Mouse (Mus musculus): ENCODE results near the gene Grm8.

The Grm8 gene

GRCm38 (mm10) chr6:28135001-28135401 lies at the start of gene Grm8:
Grm8 (minus strand) TSS chr6:28135178.
- in situ Hi-C loops (cut with MboI; ENCODE audit: low pct_unique_long_range_greater_than_20kb in 1 of 2, low sequenced_read_pairs in 2 of 2, unreplicated experiment in 1 of 2): loop anchor here in 1 of 2 experiments (25.0 kb wide), 1 partner anchor 473 kb away; no protein-coding TSS in a partner anchor

DNA sequence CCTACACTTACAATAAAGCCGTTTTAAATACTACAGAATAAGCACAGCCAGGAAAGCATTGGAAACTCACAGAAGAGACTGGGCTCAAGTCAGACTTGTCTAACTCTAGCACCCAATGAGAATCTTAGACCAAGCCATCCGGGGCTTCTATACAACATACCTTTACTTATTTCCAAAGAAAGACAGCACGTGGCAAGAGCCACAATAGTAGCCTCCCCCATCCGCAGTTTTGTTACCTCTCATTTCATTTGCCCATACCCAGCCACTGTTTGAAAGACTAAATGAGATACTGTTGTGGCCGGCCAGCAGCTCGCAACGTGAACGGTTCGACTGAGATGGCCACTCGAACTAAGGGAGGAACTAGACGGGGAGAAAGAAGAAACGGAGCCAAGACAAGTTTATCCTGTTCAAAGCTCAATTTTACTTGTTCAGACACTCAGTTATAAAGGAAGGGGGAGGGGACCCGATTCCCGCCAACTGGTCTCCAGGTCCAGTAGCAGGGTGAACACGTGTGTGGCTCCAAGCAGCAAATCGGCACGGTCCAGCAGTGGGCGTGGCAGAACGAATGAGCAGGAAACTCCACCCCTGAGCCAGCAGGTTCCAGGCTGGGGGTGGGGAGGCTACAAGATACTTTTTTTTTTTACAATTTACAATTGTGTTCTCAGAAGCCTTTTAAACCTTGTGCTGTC lies 35.0 kb upstream of the Grm8 start:
- in situ Hi-C loops (cut with MboI; ENCODE audit: low pct_unique_long_range_greater_than_20kb in 1 of 2, low sequenced_read_pairs in 2 of 2, unreplicated experiment in 1 of 2): no loop called here

GRCm38 (mm10) chr6:28160399-28160798 lies 25.4 kb upstream of the Grm8 start:
- in situ Hi-C loops (cut with MboI; ENCODE audit: low pct_unique_long_range_greater_than_20kb in 1 of 2, low sequenced_read_pairs in 2 of 2, unreplicated experiment in 1 of 2): no loop called here

DNA sequence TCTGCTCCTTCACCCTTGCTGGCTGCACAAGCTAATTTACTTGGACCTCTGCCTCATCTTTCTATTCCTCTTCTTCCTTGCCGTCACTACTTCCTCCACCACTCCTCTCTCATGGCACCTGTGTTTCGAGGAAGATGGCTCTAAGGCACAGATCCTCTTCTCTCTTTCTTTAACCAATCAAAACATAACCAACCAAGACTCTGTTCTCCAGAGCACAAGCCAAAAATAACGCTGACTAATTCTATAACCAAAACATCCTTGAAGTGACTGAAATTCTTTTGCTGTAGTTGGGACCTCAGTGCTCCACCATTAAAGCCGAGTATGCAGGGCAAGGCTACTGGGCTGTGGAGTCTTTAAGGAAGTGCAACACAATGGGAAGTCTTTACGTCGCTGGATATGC lies 11.5 kb upstream of the Grm8 start:
- in situ Hi-C loops (cut with MboI; ENCODE audit: low pct_unique_long_range_greater_than_20kb in 1 of 2, low sequenced_read_pairs in 2 of 2, unreplicated experiment in 1 of 2): loop anchor here in 1 of 2 experiments (25.0 kb wide), 1 partner anchor 484 kb away; no protein-coding TSS in a partner anchor

GRCm38 (mm10) chr6:28142332-28142731 lies 7.4 kb upstream of the Grm8 start:
- in situ Hi-C loops (cut with MboI; ENCODE audit: low pct_unique_long_range_greater_than_20kb in 1 of 2, low sequenced_read_pairs in 2 of 2, unreplicated experiment in 1 of 2): loop anchor here in 1 of 2 experiments (25.0 kb wide), 1 partner anchor 480 kb away; no protein-coding TSS in a partner anchor

DNA sequence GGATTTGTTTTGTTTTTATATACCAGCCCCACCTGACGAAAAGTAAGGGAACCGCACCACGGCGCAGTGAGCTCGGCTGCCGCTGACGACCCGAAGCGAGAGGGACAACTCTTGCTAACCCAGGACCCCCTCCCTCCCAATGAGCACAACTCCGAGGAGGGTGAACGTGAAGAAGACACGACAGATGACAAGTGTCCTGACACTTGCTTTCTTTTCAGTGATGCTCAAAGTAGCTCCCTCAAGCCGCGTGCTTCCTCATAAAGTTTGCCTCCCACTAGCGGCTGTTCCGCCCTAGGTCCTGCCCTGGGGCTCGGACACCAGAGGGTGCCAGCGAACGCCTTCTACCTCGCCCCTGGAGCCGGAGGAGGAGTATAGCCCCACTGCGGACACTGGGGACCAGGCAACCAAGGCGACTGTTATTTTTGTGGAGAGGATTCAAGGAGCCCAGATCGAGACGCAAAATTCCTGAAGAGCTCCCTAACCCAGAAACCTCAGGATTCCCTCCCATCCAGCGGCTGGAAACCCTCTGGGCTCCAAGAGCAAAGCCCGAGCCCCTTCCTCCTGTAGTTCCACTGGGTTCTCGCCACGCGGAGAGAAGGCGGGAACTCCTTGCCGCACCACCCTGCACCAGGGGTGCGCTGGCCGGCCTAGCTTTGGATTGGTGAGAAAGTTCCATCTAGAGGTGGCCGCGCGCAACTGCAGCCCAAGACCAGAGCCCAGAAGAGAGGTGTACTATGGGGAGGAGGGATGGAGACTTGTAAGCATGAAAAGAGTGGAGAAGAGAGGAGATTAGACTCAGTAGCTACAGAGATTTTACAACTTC lies 644 bp upstream of the Grm8 start:
- in situ Hi-C loops (cut with MboI; ENCODE audit: low pct_unique_long_range_greater_than_20kb in 1 of 2, low sequenced_read_pairs in 2 of 2, unreplicated experiment in 1 of 2): loop anchor here in 1 of 2 experiments (25.0 kb wide), 1 partner anchor 473 kb away; no protein-coding TSS in a partner anchor

- in situ Hi-C loops (cut with MboI; ENCODE audit: low pct_unique_long_range_greater_than_20kb in 1 of 2, low sequenced_read_pairs in 2 of 2, unreplicated experiment in 1 of 2): loop anchor here in 1 of 2 experiments (25.0 kb wide), 1 partner anchor 472 kb away; no protein-coding TSS in a partner anchor
Measured at GRCm38 (mm10) chr6:28134251-28134801, 652 bp downstream of the Grm8 start.

- in situ Hi-C loops (cut with MboI; ENCODE audit: low pct_unique_long_range_greater_than_20kb in 1 of 2, low sequenced_read_pairs in 2 of 2, unreplicated experiment in 1 of 2): loop anchor here in 1 of 2 experiments (25.0 kb wide), 1 partner anchor 471 kb away; no protein-coding TSS in a partner anchor
Measured at GRCm38 (mm10) chr6:28133206-28134063, 1.5 kb downstream of the Grm8 start.

DNA sequence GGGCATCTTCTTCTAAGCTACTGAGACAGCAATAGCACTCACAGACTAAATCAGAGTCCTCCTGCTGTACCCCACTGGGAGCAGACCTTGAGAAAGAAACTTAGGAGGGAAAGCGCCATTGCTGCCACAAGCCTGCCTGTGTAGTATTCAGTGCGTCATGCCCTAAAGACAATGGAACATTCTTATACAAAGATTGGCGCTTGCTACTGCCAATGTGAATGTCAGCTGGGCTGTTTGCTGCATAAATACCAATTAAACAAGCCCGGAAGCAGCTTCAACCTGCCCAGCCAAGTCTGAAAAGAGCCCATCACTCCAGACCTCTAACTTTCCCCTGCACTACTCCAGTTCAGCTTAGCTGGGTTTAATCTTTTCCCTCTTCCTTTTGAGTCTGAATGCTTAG lies 2.9 kb downstream of the Grm8 start:
- in situ Hi-C loops (cut with MboI; ENCODE audit: low pct_unique_long_range_greater_than_20kb in 1 of 2, low sequenced_read_pairs in 2 of 2, unreplicated experiment in 1 of 2): loop anchor here in 1 of 2 experiments (25.0 kb wide), 1 partner anchor 470 kb away; no protein-coding TSS in a partner anchor

DNA sequence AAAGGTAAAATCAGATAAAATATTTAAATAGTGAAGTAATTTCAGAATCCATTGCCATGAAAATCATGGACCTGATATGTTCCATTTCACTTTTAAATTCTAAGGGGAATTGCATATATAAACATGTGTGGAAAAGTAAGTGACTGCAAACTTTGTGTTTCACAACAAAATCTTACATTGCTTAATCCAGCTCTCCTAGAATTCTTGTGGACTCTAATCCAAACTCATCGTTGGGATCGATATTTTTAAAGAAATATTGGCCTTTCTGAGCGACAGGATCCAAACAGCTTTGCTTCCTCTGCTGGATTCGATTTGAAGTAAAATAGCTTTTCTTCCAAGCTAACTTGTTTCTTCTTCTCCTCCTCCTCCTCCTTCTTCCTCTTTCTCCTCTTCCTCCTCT lies 6.1 kb downstream of the Grm8 start:
- in situ Hi-C loops (cut with MboI; ENCODE audit: low pct_unique_long_range_greater_than_20kb in 1 of 2, low sequenced_read_pairs in 2 of 2, unreplicated experiment in 1 of 2): loop anchor here in 1 of 2 experiments (25.0 kb wide), 1 partner anchor 467 kb away; no protein-coding TSS in a partner anchor

- in situ Hi-C loops (cut with MboI; ENCODE audit: low pct_unique_long_range_greater_than_20kb in 1 of 2, low sequenced_read_pairs in 2 of 2, unreplicated experiment in 1 of 2): no loop called here
Measured at GRCm38 (mm10) chr6:28115519-28115918, 19.5 kb downstream of the Grm8 start.

- in situ Hi-C loops (cut with MboI; ENCODE audit: low pct_unique_long_range_greater_than_20kb in 1 of 2, low sequenced_read_pairs in 2 of 2, unreplicated experiment in 1 of 2): no loop called here
Measured at GRCm38 (mm10) chr6:28114916-28115315, 20.1 kb downstream of the Grm8 start.

- in situ Hi-C loops (cut with MboI; ENCODE audit: low pct_unique_long_range_greater_than_20kb in 1 of 2, low sequenced_read_pairs in 2 of 2, unreplicated experiment in 1 of 2): no loop called here
Measured at GRCm38 (mm10) chr6:28111551-28111950, 23.4 kb downstream of the Grm8 start.

GRCm38 (mm10) chr6:28102608-28103316 lies 32.2 kb downstream of the Grm8 start:
- in situ Hi-C loops (cut with MboI; ENCODE audit: low pct_unique_long_range_greater_than_20kb in 1 of 2, low sequenced_read_pairs in 2 of 2, unreplicated experiment in 1 of 2): no loop called here

DNA sequence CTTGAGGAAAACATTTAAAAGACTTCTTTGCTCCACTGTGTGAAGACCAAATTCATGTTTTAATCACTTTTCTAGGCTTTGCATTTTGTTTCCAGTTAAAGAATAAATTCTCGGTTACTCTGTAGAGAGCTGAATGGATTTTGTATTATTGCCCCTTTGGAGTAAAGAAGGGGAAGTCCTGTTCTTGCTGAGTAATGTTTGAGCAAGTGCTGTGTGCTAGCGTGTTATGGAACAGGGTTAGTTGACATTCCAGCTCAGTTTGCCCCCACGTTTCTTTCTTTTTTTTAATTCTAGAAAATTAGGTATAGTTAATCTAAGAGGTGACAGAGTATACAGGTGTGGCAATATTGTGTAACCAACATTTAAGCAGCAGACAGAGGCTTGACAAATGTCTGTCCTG lies 35.0 kb downstream of the Grm8 start:
- in situ Hi-C loops (cut with MboI; ENCODE audit: low pct_unique_long_range_greater_than_20kb in 1 of 2, low sequenced_read_pairs in 2 of 2, unreplicated experiment in 1 of 2): no loop called here

DNA sequence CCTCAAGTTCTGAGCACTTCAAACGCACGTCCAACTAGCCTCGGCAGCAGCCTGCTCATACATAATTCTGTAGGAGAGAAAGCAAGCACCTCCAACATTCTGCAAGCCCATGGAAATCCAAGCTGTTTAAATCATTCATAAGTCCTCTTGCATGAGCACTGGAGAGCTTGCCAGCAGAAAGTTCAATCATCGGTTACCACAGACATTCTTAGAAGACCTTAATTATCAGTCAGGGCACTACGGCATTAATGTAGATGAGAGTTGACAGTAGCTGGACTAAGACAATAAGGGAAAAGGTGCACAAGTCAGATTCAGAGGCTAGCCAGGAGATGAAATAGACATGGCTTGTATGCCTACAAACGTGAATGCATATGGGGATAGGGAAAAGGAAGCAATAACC lies 42.5 kb downstream of the Grm8 start:
- in situ Hi-C loops (cut with MboI; ENCODE audit: low pct_unique_long_range_greater_than_20kb in 1 of 2, low sequenced_read_pairs in 2 of 2, unreplicated experiment in 1 of 2): no loop called here

GRCm38 (mm10) chr6:28091836-28092235 lies 43.1 kb downstream of the Grm8 start:
- in situ Hi-C loops (cut with MboI; ENCODE audit: low pct_unique_long_range_greater_than_20kb in 1 of 2, low sequenced_read_pairs in 2 of 2, unreplicated experiment in 1 of 2): no loop called here

Data from mouse embryonic stem cell (cell line).